Mouse (Mus musculus) liver, embryonic 14.5 days (tissue): ENCODE measurements around the gene Mcm3.

Experiments used
- CTCF ChIP-seq: IDR thresholded peaks from 2 replicates; pipeline ENCODE4 v1.5.1; 2016; ENCODE audit warnings: antibody characterized with exemption, low read depth, control low read depth
- EP300 ChIP-seq: IDR thresholded peaks from 2 replicates; pipeline ENCODE4 v1.6.1; 2016; ENCODE audit warnings: antibody characterized with exemption, low read depth

DNA sequence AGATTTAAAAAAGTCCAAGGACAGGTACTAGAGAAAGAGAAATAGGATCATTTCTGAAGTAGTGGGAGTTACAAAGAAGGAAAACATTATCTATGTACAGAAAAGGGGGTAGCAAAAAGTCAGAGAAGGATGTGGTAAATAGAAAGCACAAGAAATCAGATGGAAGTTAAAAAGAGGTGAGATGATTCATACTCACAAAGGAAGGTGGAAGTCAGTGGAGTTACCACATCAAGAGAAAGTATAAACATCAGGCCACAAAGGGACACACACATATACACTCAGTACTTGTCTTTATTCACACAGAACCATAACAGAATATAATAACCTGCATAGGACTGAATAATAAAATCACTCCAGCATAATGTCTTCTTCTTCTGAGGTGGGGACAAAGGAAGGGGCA is 4.9 kb upstream of the Mcm3 start:
- no peak for TF ChIP-seq CTCF
- TF ChIP-seq EP300 = no peak
